Mouse (Mus musculus): Measurements from ENCODE around the gene Spc24. TPM values are rescaled to one million over a fixed set of nuclear protein-coding genes. Genes with fewer than 3 reads are reported as not detected.

Spc24 gene
- polyA plus RNA-seq, 1 experiment from 2014 or later: 11.2 TPM

DNA sequence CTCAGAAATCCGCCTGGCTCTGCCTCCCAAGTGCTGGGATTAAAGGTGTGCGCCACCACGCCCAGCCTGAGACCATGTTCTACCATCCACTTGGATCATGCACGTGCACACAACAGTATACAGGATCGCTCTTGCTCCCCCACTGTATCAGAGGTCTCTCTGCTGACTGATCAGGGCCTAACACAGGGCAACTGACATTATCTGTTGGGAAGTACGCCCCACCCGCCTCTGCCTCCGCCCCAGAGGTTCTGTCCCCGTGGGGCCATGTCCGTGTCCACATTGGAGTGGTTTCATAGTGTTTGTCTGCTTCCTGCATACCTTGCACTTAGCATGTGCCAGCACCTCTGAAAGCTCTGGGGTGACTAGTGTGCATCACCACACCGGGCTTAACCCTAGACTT, 18.6 kb downstream of the Spc24 start:
- 97% methylated on average over 11 of the region's 11 CpGs for WGBS
- no peaks in the 10 kb centered on the region for H3K27me3 ChIP-seq (ENCODE audit: control insufficient read depth, insufficient read depth, low read length)
- no peak for ATAC-seq (ENCODE audit: low read depth)
- H3K4me1 ChIP-seq (ENCODE audit: control insufficient read depth, insufficient read depth, low read length): no peaks in the 10 kb centered on the region
- H3K4me2 ChIP-seq (ENCODE audit: low read depth, low read length): no peak overlapping the region
- H3K9ac ChIP-seq (replicated peaks; ENCODE audit: low read depth, low read length): no peak overlapping the region
- peaks cover 53% of the 10 kb centered on the region for H3K36me3 ChIP-seq (ENCODE audit: control insufficient read depth, insufficient read depth, low read length)
- no peak overlapping the region for H3K27ac ChIP-seq (ENCODE audit: low read depth, low read length)
- H3K4me3 ChIP-seq (ENCODE audit: low read depth, low read length): no peak overlapping the region
- no peaks in the 10 kb centered on the region for H3K9me3 ChIP-seq (ENCODE audit: control insufficient read depth, low read length)

DNA sequence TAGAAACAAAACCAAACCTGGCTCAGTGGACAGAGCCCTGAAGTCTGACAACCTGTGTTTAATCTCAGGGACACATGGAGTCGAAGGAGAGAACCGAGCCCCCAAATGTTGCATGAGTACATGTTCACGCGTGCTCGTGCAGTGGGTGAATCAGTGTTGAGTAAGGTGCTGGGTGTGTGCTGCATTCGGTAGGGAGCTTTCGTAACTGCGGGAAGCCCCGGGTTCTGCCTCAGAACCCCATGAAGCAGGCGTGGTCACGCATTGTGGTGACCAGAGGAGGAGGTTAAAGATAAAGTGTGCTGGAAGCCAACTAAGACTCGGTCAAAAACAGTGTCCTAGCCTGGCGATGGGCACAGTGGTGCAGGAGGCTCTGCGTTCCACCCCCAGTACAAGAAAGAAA, 19.7 kb downstream of the Spc24 start:
- H3K27ac ChIP-seq (ENCODE audit: low read depth, low read length): no peak overlapping the region
- H3K4me3 ChIP-seq (ENCODE audit: low read depth, low read length): no peak overlapping the region
- H3K4me2 ChIP-seq (ENCODE audit: low read depth, low read length): no peak overlapping the region
- no peaks in the 10 kb centered on the region for H3K9me3 ChIP-seq (ENCODE audit: control insufficient read depth, low read length)
- H3K27me3 ChIP-seq (ENCODE audit: control insufficient read depth, insufficient read depth, low read length): no peaks in the 10 kb centered on the region
- H3K4me1 ChIP-seq (ENCODE audit: control insufficient read depth, insufficient read depth, low read length): no peaks in the 10 kb centered on the region
- no peak overlapping the region for H3K9ac ChIP-seq (replicated peaks; ENCODE audit: low read depth, low read length)
- peaks cover 48% of the 10 kb centered on the region for H3K36me3 ChIP-seq (ENCODE audit: control insufficient read depth, insufficient read depth, low read length)
- no peak for ATAC-seq (ENCODE audit: low read depth)
- WGBS: 96% methylated on average over 14 of the region's 14 CpGs

DNA sequence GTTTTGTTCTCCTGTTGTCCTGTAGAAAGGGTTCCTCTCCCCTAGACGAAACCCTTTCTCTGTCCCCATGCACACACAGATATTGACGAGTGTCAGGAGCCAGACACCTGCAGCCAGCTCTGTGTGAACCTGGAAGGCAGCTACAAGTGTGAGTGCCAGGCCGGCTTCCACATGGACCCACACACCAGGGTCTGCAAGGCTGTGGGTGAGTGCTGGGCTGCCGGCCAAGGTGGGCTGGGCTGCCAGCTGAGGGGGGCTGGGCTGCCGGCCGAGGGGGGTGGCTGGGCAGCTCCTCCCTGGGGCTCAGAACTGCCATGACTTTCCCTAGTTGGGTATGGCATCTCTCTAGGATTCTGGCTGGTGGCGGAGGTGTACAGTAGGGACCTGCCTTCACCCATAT, 21.3 kb downstream of the Spc24 start:
- no peaks in the 10 kb centered on the region for H3K27me3 ChIP-seq (ENCODE audit: control insufficient read depth, insufficient read depth, low read length)
- 85% methylated on average over 7 of the region's 7 CpGs for WGBS
- ATAC-seq (ENCODE audit: low read depth): no peak
- H3K27ac ChIP-seq (ENCODE audit: low read depth, low read length): no peak overlapping the region
- no peaks in the 10 kb centered on the region for H3K9me3 ChIP-seq (ENCODE audit: control insufficient read depth, low read length)
- no peak overlapping the region for H3K4me3 ChIP-seq (ENCODE audit: low read depth, low read length)
- H3K9ac ChIP-seq (replicated peaks; ENCODE audit: low read depth, low read length): no peak overlapping the region
- no peaks in the 10 kb centered on the region for H3K4me1 ChIP-seq (ENCODE audit: control insufficient read depth, insufficient read depth, low read length)
- no peak overlapping the region for H3K4me2 ChIP-seq (ENCODE audit: low read depth, low read length)
- H3K36me3 ChIP-seq (ENCODE audit: control insufficient read depth, insufficient read depth, low read length): peaks cover 51% of the 10 kb centered on the region

DNA sequence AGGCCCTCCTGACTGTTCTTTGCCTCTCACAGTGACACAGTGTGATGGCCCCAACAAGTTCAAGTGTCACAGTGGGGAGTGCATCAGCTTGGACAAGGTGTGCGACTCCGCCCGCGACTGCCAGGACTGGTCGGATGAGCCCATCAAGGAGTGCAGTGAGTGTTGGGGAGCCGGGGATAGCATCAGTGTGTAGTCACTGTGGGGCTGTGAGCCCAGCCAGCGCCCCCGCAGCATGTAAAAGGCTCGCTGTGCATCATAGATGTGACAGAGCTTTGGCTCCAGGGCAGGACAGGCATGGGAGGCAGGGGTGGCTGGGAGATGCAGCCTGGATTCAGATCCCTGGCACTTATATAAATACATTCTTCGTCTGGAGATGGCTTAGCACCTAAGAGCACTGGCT, 22.9 kb downstream of the Spc24 start:
- 98% methylated on average over 10 of the region's 10 CpGs for WGBS
- ATAC-seq (ENCODE audit: low read depth): no peak
- Histone ChIP-seq H3K36me3 (ENCODE audit: control insufficient read depth, insufficient read depth, low read length) (peaks cover 57% of the 10 kb centered on the region), H3K27ac (ENCODE audit: low read depth, low read length) (no peak overlapping the region), H3K9me3 (ENCODE audit: control insufficient read depth, low read length) (no peaks in the 10 kb centered on the region), H3K4me3 (ENCODE audit: low read depth, low read length) (no peak overlapping the region), H3K9ac (replicated peaks; ENCODE audit: low read depth, low read length) (no peak overlapping the region), H3K4me2 (ENCODE audit: low read depth, low read length) (no peak overlapping the region), H3K27me3 (ENCODE audit: control insufficient read depth, insufficient read depth, low read length) (no peaks in the 10 kb centered on the region), H3K4me1 (ENCODE audit: control insufficient read depth, insufficient read depth, low read length) (no peaks in the 10 kb centered on the region)

DNA sequence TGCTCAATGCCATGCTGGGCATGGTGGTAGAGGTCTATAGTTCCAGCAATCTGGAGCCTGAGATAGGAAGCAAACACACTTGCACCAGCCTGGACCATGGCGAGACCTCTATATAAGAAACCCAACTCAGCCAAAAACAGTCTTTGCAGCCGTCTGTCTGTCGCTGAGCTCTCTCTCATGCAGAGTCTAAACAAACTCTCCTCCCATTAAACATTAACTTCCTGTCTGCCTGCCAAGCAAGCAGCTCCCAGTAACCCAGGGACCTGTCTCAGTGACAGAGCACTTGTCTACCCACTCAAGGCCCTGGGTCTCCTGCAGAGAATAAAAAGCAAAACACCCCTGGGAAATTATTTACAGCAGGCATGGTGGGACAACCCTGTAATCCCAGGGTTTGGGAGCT, 23.5 kb downstream of the Spc24 start:
- no peaks in the 10 kb centered on the region for H3K27me3 ChIP-seq (ENCODE audit: control insufficient read depth, insufficient read depth, low read length)
- H3K9me3 ChIP-seq (ENCODE audit: control insufficient read depth, low read length): no peaks in the 10 kb centered on the region
- no peak for ATAC-seq (ENCODE audit: low read depth)
- 69% methylated on average over 3 of the region's 3 CpGs for WGBS
- H3K4me2 ChIP-seq (ENCODE audit: low read depth, low read length): no peak overlapping the region
- no peak overlapping the region for H3K9ac ChIP-seq (replicated peaks; ENCODE audit: low read depth, low read length)
- H3K4me1 ChIP-seq (ENCODE audit: control insufficient read depth, insufficient read depth, low read length): no peaks in the 10 kb centered on the region
- H3K36me3 ChIP-seq (ENCODE audit: control insufficient read depth, insufficient read depth, low read length): peaks cover 54% of the 10 kb centered on the region
- H3K27ac ChIP-seq (ENCODE audit: low read depth, low read length): no peak overlapping the region
- no peak overlapping the region for H3K4me3 ChIP-seq (ENCODE audit: low read depth, low read length)

DNA sequence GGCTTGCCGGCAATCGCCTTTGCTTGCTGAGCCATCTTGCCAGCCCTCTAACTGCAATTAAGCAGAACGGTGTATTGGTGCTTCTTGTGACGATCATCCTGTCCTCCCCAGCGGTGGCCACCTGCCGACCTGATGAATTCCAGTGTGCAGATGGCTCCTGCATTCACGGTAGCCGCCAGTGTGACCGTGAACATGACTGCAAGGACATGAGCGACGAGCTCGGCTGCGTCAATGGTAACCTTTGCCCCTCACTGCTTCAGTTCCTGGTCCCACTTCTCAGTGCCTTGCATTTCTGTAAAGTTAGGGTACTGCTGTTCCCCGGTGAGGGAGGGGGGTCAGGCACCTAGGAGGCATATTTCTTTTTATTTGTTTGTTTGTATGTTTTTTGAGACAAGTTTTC, 25.0 kb downstream of the Spc24 start:
- H3K4me3 ChIP-seq (ENCODE audit: low read depth, low read length): no peak overlapping the region
- H3K9me3 ChIP-seq (ENCODE audit: control insufficient read depth, low read length): no peaks in the 10 kb centered on the region
- no peak overlapping the region for H3K4me2 ChIP-seq (ENCODE audit: low read depth, low read length)
- no peak overlapping the region for H3K9ac ChIP-seq (replicated peaks; ENCODE audit: low read depth, low read length)
- no peaks in the 10 kb centered on the region for H3K27me3 ChIP-seq (ENCODE audit: control insufficient read depth, insufficient read depth, low read length)
- no peak overlapping the region for H3K27ac ChIP-seq (ENCODE audit: low read depth, low read length)
- peaks cover 53% of the 10 kb centered on the region for H3K36me3 ChIP-seq (ENCODE audit: control insufficient read depth, insufficient read depth, low read length)
- H3K4me1 ChIP-seq (ENCODE audit: control insufficient read depth, insufficient read depth, low read length): no peaks in the 10 kb centered on the region
- no peak for ATAC-seq (ENCODE audit: low read depth)
- 81% methylated on average over 14 of the region's 14 CpGs for WGBS

DNA sequence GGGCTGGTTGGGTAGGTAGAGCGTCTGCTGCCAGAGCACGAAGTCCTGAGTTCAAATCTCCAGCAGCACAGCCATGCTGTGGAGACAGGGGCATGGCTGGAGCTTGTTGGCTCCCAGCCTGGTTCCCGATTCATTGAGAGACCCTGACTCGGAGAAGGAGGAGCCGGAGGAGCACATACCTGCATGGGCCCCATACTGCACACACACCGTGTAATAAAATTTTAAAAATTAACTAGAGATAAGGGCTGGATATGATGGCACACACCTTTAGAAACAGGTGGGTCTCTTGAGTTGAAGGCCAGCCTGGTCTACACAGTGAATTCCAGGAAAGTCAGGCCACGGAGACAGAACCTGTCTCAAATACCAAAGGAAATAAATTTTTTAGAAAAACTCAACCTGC, 26.1 kb downstream of the Spc24 start:
- Histone ChIP-seq H3K4me2 (ENCODE audit: low read depth, low read length) (no peak overlapping the region), H3K4me3 (ENCODE audit: low read depth, low read length) (no peak overlapping the region), H3K9ac (replicated peaks; ENCODE audit: low read depth, low read length) (no peak overlapping the region), H3K27me3 (ENCODE audit: control insufficient read depth, insufficient read depth, low read length) (no peaks in the 10 kb centered on the region), H3K9me3 (ENCODE audit: control insufficient read depth, low read length) (no peaks in the 10 kb centered on the region), H3K27ac (ENCODE audit: low read depth, low read length) (no peak overlapping the region), H3K36me3 (ENCODE audit: control insufficient read depth, insufficient read depth, low read length) (peaks cover 48% of the 10 kb centered on the region), H3K4me1 (ENCODE audit: control insufficient read depth, insufficient read depth, low read length) (no peaks in the 10 kb centered on the region)
- no peak for ATAC-seq (ENCODE audit: low read depth)
- 97% methylated on average over 7 of the region's 7 CpGs for WGBS

DNA sequence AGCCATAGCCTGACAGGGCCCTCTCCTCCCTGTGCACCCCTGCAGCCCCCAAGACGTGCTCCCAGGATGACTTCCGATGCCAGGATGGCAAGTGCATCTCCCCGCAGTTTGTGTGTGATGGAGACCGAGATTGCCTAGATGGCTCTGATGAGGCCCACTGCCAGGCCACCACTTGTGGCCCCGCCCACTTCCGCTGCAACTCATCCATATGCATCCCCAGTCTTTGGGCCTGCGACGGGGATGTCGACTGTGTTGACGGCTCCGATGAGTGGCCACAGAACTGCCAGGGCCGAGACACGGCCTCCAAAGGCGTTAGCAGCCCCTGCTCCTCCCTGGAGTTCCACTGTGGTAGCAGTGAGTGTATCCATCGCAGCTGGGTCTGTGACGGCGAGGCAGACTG, 26.7 kb downstream of the Spc24 start:
- peaks cover 45% of the 10 kb centered on the region for H3K36me3 ChIP-seq (ENCODE audit: control insufficient read depth, insufficient read depth, low read length)
- no peak overlapping the region for H3K27ac ChIP-seq (ENCODE audit: low read depth, low read length)
- H3K4me2 ChIP-seq (ENCODE audit: low read depth, low read length): no peak overlapping the region
- no peak overlapping the region for H3K9ac ChIP-seq (replicated peaks; ENCODE audit: low read depth, low read length)
- H3K4me3 ChIP-seq (ENCODE audit: low read depth, low read length): no peak overlapping the region
- ATAC-seq (ENCODE audit: low read depth): no peak
- H3K27me3 ChIP-seq (ENCODE audit: control insufficient read depth, insufficient read depth, low read length): no peaks in the 10 kb centered on the region
- H3K9me3 ChIP-seq (ENCODE audit: control insufficient read depth, low read length): no peaks in the 10 kb centered on the region
- H3K4me1 ChIP-seq (ENCODE audit: control insufficient read depth, insufficient read depth, low read length): no peaks in the 10 kb centered on the region
- 81% methylated on average over 17 of the region's 17 CpGs for WGBS

DNA sequence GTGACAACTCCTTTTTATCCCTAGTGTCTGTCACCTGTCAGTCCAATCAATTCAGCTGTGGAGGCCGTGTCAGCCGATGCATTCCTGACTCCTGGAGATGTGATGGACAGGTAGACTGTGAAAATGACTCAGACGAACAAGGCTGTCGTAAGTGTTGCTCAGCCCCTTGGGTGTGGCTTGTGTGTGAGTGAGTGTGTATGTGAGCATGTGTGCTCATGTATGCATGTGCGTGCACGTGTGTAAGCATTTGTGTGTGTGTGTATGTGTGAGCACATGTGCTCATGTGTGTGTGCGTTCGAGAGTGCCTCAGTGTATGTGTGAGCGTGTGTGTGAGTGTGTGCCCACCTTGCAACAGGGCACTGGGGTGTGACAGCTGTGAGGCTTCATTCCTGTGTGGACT, 27.8 kb downstream of the Spc24 start:
- WGBS: 95% methylated on average over 9 of the region's 9 CpGs
- Histone ChIP-seq H3K36me3 (ENCODE audit: control insufficient read depth, insufficient read depth, low read length) (peaks cover 34% of the 10 kb centered on the region), H3K4me1 (ENCODE audit: control insufficient read depth, insufficient read depth, low read length) (no peaks in the 10 kb centered on the region), H3K9ac (replicated peaks; ENCODE audit: low read depth, low read length) (no peak overlapping the region), H3K27me3 (ENCODE audit: control insufficient read depth, insufficient read depth, low read length) (no peaks in the 10 kb centered on the region), H3K27ac (ENCODE audit: low read depth, low read length) (no peak overlapping the region), H3K9me3 (ENCODE audit: control insufficient read depth, low read length) (no peaks in the 10 kb centered on the region), H3K4me3 (ENCODE audit: low read depth, low read length) (no peak overlapping the region), H3K4me2 (ENCODE audit: low read depth, low read length) (no peak overlapping the region)
- ATAC-seq (ENCODE audit: low read depth): no peak

DNA sequence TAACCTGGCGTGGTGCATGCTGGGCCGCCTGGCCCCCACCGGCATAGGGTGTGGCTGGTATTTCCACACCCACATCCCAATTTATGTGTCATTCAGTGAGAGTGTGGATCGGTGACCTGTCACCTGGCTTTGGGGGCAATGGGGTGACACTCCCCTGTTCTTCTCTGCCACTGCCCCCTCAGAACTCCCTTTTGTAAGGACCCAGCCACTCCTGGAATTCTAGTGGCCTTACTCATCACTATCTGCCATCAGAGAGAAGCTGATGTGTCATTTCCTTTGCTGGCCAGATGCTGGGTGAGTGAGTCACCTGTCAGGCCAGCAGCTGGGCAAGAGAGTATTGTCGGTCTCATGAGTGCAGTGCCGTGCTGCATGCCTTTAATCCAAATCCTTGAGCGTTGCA, 30.8 kb downstream of the Spc24 start:
- Histone ChIP-seq H3K27ac (ENCODE audit: low read depth, low read length) (no peak overlapping the region), H3K9ac (replicated peaks; ENCODE audit: low read depth, low read length) (no peak overlapping the region), H3K4me3 (ENCODE audit: low read depth, low read length) (no peak overlapping the region), H3K4me2 (ENCODE audit: low read depth, low read length) (no peak overlapping the region), H3K27me3 (ENCODE audit: control insufficient read depth, insufficient read depth, low read length) (no peaks in the 10 kb centered on the region), H3K36me3 (ENCODE audit: control insufficient read depth, insufficient read depth, low read length) (peaks cover 18% of the 10 kb centered on the region), H3K9me3 (ENCODE audit: control insufficient read depth, low read length) (no peaks in the 10 kb centered on the region), H3K4me1 (ENCODE audit: control insufficient read depth, insufficient read depth, low read length) (peaks cover 9% of the 10 kb centered on the region)
- no peak for ATAC-seq (ENCODE audit: low read depth)
- WGBS: 88% methylated on average over 7 of the region's 7 CpGs
